Mouse (Mus musculus) adrenal gland, adult 2 months (tissue): ENCODE measurements around the gene Grb2. TPM values are rescaled to one million over a fixed set of nuclear protein-coding genes. Genes with fewer than 3 reads are reported as not detected.
A peak's percentile ranks its signal among the peaks of the same experiment; 100 is the strongest.

Experiments used
- DNase-seq: peaks from one replicate; pipeline ENCODE4 v3.0.0; 2021
- long read RNA-seq: library from polyadenylated mRNA; stranded (forward); transcript quantifications from one replicate; pipeline ENCODE4 v2.0.0, GENCODE M21; 2021
- polyA plus RNA-seq: library from polyadenylated mRNA; depleted of rRNA; stranded (reverse); fragments of >200 nt; gene quantifications from 2 replicates; pipeline ENCODE4 v1.2.3, GENCODE M21; 2012; rRNA removed
- total RNA-seq, 2 experiments: library from RNA; stranded (reverse); gene quantifications; 2 replicates each; pipeline ENCODE4 v1.2.3; 2021

Gene Grb2
- total RNA-seq (100 to 1,000 TPM; 136 to 162 TPM), polyA plus RNA-seq (41.2 and 50.8 TPM in 2 replicates)
- long read RNA-seq, transcript Grb2-201 (6 exons, 2,709 nt): major isoform, 112 of 129 reads
- long read RNA-seq, partial matches to known transcripts: 3 of 129 reads
- long read RNA-seq, other reads (novel, unspliced or antisense): 11 of 129 reads

DNA sequence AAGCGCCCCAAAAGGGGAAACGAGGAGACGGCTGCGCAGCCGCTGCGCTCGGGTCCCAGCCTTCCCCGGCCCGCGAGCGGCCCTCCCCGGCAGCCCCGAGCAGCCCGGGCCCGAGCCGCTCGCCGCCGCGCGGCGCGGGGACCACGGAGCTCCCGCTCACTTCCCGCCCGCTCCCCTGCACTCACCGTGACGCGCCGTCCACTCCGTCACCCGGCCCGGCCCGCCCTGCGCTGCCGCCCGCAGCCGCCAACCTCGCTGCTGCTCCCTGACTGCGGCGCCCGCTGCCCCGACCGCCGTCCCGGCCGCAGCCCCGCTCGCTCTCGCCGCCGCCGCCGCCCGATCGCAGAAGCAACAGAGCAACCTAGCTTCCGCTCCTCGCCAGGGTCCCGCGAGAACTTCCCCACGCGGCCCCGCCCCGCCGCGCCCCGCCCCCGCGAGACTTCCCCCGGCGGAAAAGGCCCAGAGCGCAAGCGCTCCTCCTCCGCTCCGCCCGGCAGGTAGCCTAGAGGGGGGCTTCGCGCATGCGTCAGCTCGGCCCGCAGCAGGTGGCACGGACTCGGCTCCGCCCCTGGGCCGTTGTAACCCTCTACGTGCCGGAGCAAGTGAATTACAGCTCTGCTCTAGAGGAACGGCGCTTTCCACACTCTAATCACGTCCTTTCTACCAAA, at the start of gene Grb2:
Gene Grb2 (minus strand): TSS at position 389 of the 668 bp plus-strand sequence.
- DNase-seq: peak; percentile 99

GRCm38 (mm10) chr11:115753485-115753884, 45.1 kb upstream of the Grb2 start:
- DNase-seq: no peak

DNA sequence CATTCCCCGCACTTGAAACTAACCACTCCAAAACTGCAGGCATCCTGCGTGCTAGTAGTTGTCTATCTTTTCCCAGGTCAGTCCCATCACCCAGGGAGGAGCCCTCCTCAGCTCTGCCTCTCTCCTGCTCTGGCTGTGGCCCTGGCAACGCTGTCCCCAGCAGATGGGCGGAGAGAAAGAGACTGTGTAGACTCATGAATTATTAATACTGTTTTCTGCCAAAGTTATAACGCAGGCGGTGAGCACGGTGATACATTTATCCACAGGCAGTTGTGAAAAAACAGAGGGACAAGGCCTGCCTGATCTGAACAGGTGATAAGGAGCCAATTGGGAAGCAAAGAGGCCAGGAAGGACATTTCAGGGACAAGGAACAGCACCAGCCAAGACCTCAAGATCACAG, 44.3 kb upstream of the Grb2 start:
- DNase-seq: no peak

DNA sequence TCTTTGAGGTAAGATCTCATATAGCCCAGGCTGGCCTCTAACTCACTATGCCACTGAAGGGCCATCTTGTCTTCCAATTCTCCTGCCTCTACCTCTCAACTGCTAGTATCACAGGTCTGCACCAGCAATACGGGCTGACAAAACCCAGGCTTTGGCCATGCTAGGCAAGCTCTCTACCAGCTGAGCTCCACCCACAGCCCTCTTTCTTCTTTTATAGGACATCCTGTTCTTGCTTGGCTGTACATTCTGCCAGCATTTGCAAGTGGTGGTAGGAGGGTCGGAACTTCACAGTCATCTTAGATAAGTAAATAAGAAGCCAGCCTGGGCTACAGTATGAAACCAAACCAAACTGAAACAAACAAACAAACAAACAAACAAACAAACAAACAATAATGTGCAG, 43.3 kb upstream of the Grb2 start:
- DNase-seq: no peak

DNA sequence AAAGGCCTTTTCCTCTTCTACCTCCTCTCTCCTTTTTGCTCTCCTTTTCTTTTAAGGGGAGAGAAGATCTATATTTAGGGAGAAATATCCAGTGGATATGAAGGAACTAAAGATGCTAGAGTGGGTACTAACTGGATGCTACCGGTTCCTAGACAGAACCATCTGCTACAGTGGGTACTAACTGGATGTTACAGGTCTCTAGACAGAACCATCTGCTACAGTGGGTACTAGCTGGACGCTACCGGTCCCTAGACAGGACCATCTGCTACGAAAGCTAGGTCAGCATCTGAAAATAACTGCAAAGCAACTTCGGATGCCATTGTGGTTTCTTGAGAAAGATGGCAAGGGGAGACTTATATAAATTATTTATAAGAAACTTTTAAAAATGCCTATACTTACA, 41.4 kb upstream of the Grb2 start:
- no peak for DNase-seq

GRCm38 (mm10) chr11:115747351-115747750, 39.0 kb upstream of the Grb2 start:
- DNase-seq: no peak

DNA sequence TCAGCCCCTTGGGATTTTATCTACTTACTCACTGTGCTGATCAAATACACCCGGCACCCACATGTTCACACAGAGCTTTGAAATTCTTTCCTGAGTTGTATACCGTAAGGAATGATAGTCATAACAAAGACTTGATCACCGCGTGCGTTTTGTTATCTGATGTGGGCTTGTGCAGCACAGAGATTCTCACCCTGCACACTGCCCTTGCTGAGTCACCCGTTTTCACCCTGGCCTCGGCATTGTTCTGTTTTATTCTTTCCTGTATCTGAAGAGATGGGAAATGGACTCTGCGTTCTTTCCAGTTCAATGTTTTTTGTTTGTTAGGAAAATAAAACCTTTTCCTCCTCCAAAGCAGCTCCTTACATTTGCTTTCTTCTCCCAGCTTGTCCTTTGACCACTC, 38.4 kb upstream of the Grb2 start:
- DNase-seq: peak; percentile 40

DNA sequence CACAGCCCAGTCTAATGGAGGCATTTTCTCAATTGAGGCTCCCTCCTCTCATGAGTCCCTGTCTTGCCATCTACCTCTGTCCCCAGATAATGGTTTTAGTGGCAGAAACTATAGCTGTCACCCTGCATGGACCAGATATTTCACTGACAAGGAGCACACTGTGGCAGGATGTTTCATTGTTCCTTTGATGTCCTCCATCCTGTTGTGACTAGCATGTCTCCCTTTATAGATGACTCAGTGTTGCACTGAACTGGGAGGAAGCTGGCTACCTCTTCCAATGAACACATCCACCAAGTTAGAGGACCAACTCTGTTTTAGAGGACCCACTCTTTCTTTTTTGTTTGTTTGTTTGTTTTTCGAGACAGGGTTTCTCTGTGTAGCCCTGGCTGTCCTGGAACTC, 37.7 kb upstream of the Grb2 start:
- no peak for DNase-seq

DNA sequence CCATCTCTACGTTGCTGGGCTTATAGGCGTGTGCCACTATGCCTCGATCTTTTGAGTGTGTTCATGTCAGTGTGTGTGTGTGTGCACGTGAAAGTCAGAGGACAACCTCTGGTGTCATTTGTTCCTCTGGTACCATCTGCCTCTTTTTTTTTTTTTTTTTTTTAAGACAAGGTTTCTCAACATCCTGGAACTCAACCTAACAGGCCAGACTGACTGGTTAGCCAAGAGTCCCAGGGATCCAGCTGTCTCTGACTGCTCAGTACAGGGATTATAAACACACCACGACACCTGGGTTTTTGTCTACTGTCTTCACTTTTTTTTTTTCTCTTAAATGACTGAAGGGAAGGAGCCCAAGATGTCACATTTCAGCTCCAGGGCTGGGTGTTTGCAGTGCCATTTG, 36.0 kb upstream of the Grb2 start:
- no peak for DNase-seq

DNA sequence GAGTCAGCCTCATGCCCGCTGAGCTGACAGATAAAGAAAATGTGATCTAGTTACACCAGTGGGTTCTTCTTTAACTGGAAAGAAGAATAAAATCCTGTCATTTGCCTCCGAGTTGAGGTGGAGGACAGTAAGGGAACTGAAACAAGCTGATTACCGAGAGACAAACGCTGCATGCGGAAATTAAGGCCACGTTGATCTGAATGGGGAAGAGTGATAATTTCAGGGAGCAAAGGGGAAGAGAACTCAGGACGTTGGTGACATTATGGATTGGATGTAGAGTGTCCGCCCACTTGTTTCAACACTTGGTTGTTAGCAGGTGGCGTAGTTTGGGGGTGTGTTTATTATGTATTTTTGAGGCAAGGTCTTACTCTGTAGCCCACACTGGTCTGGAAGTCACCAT, 34.5 kb upstream of the Grb2 start:
- no peak for DNase-seq

- DNase-seq: no peak
These were observed 32.7 kb upstream of the Grb2 start for GRCm38 (mm10) chr11:115741070-115741469.

DNA sequence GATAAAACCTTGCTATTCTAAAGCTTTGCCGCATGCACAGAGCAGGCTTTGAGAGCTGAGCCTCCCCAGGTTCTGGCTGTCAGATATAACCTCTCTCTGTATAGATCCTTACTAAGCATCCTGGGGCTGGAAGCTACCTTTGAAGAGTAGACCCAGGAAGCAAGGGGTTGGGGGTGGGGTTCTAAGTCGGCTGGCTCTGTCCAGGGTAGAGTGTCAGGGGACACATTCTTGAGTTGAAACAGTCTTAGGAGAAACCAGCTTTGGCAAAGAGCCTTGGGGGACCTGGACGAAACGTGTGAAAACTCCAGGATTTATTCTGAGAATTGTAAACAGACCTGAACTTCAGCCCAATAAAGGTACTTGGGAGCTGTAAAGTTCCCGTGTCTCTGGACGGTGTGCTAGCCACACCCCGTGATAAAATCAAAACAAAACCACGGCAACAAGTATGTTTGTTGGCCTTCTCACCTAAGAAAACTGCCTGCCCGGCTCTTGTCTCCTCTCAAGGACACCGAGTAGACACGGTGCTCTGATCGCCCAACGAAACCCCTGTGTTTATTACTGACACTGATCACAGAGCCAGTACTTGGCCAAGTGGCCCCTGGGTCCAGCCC, 30.0 kb upstream of the Grb2 start:
- no peak for DNase-seq

DNA sequence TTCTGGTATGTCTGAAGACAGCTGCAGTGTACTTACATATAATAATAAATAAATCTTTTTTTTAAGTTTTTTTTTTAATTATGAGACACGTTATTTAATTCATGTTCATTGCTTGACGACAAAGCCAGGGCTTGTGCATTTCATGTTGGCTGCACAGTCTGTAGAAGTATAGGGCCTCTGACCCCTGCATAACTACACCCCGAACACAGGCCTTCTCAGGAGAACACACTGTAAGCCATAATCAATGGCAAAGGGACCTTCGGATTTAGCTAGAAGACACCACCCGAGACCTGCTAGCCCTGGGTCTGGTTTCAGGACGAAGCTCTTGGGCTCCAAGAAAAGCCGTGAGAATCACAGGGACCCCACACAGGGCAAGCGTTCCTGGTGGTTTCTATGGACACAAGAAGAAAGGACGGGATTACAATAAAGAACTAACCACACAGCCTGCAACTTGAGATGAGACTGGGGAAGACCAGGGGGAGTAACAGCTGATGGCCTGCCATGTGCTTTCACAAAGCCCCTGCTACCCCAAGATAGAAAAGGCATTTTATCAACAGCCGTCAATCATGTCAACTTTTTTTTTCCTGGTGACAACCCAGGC, 29.3 kb upstream of the Grb2 start:
- no peak for DNase-seq

DNA sequence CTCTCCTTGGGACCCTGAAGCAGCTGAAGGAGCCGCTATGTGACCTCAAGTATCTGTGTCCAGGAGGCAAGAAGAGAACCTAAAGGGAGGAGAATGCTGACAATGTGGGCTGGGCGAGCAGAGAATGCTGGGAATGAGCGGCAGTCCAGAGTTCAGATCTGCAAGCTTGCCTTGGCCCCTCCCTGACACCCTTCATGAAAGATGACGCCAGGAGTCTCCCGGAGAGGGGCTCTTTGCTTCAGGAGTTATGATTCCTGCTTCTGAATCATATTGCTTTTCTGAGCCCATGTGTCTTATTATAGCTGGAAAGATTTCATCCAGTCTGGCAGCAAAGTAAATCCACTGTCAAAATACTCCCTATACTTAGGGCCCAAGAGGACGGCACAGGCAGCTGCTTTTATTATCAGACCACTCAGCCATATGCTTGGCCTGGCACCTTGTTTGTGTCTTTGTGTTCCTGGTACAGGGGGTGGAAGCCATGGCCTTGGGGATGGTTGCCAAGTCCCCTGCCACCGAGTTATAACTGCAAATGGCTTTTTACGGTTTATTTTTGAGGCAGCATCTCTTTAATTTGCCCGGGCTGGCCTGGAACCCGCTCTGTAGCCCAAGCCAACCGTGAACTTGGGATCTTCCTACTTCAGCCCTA, 25.8 kb upstream of the Grb2 start:
- DNase-seq: no peak

- no peak for DNase-seq
These were observed 14.8 kb upstream of the Grb2 start for GRCm38 (mm10) chr11:115723231-115723630.

- peak; percentile 90 for DNase-seq
These were observed 14.2 kb upstream of the Grb2 start for GRCm38 (mm10) chr11:115722638-115723037.

GRCm38 (mm10) chr11:115717660-115718390, 9.4 kb upstream of the Grb2 start:
- peak; percentile 45 for DNase-seq

DNA sequence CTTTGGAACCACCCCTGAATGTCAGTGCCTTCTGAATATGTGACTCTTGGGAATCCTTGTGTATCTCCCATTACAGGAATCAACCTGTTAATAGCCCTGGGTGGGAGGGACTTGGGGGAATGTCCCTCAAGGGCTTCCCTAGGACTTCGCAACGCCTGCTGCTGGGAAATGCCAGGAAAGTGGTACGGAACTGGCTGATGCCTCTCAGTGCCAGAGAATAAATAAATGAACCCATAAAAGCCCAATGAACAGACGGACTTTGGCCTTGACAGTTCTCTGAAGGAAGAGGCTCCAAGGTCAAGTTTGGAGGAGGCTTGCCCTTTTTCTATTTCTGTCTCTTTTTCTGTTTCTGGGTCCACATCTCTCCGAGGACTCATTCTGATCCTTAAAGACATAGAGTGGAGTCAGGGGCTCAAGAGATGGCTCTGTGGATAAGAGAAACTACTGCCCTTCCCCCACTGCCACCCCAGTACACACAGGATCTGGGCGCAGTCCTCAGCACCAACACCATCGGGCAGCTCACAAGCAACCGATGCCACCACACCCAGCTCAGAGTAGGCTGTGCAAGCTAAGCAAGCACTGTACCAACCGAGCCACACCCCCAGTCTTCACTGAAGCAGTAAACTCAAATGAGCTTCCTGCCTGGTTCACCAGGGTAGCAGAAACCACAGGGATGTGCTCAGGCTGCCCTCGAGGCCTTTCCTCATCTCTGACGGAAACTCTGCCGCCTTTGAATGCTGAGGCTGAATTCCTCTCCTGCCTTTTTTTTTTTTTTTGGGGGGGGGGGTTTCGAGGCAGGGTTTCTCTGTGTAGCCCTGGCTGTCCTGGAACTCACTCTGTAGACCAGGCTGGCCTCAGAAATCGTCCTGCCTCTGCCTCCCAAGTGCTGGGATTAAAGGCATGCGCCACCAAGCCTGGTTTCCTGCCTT, 8.3 kb upstream of the Grb2 start:
- DNase-seq: no peak

GRCm38 (mm10) chr11:115714491-115714890, 6.1 kb upstream of the Grb2 start:
- peak; percentile 62 for DNase-seq

DNA sequence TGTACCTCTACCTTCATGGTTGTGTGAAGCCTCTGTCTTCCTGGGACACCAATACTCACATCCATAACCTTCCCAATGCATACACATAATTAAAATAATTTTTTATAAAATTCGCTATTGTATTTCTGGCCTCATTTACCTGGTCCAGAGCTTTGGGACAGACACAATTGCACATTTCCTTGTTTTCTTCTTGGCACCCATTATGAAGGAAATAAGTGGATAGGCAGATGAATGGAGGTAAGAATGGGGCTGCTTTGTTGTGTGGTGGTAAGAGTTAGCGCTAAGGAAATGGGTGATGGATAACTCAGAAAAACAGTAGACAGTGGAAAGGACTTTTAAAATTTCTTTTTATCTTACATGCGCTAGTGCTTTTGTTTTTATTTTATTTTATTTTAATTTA, 5.0 kb upstream of the Grb2 start:
- no peak for DNase-seq
